Mouse (Mus musculus) heart, embryonic 12.5 days (tissue): Measurements from ENCODE around the gene 1700037H04Rik. TPM values are rescaled to one million over a fixed set of nuclear protein-coding genes. Genes with fewer than 3 reads are reported as not detected.

ENCODE experiments used
- ATAC-seq: fragments of 200-750 bp; cut with Nextera tagmentation; 2 replicates; pipeline ENCODE4 v1.8.0; 2017; ENCODE audit warnings: moderate TSS enrichment, moderate library complexity; ENCODE audit not compliant: insufficient number of reproducible peaks, low FRiP score
- H3K27ac ChIP-seq: fragments of 300-500 bp; sonication (generic); 2 replicates; pipeline ENCODE4 v1.5.1; 2016; ENCODE audit warnings: mild to moderate bottlenecking, moderate library complexity; ENCODE audit not compliant: poor library complexity, severe bottlenecking
- H3K27me3 ChIP-seq: fragments of 300-500 bp; sonication (generic); replicated peaks from 2 replicates; pipeline ENCODE4 v1.6.1; 2016; ENCODE audit warnings: mild to moderate bottlenecking, moderate library complexity
- H3K36me3 ChIP-seq: fragments of 300-500 bp; sonication (generic); 2 replicates; pipeline ENCODE4 v1.6.1; 2016; ENCODE audit warnings: mild to moderate bottlenecking, moderate library complexity
- H3K4me1 ChIP-seq: fragments of 300-500 bp; sonication (generic); replicated peaks from 2 replicates; pipeline ENCODE4 v1.6.1; 2016; ENCODE audit warnings: mild to moderate bottlenecking
- H3K4me2 ChIP-seq: fragments of 300-500 bp; sonication (generic); 2 replicates; pipeline ENCODE4 v1.6.1; 2016; ENCODE audit warnings: mild to moderate bottlenecking, moderate library complexity
- H3K4me3 ChIP-seq: fragments of 300-500 bp; sonication (generic); 2 replicates; pipeline ENCODE4 v1.5.1; 2016; ENCODE audit warnings: mild to moderate bottlenecking
- H3K9ac ChIP-seq: fragments of 300-500 bp; sonication (generic); 2 replicates; pipeline ENCODE4 v1.6.1; 2016; ENCODE audit warnings: mild to moderate bottlenecking, moderate library complexity
- H3K9me3 ChIP-seq: fragments of 300-500 bp; sonication (generic); replicated peaks from 2 replicates; pipeline ENCODE4 v1.6.1; 2016; ENCODE audit warnings: mild to moderate bottlenecking, moderate library complexity
- WGBS: fragments of 180-500 bp; shearing (Covaris S2); methylation state at CpG from one replicate; pipeline ENCODE4 v1.1.7; 2016; 5-methylcytosine and 5-hydroxymethylcytosine counted together
- polyA plus RNA-seq: library from polyadenylated mRNA; unstranded; fragments of >200 nt; fragmentation: Nextera tagmentation; extraction: Ambion mirVana; gene quantifications from 2 replicates; pipeline ENCODE4 v1.2.1, GENCODE M21; 2016

The 1700037H04Rik gene
- polyA plus RNA-seq, 1 experiment from 2014 or later, result 69.2 TPM

DNA sequence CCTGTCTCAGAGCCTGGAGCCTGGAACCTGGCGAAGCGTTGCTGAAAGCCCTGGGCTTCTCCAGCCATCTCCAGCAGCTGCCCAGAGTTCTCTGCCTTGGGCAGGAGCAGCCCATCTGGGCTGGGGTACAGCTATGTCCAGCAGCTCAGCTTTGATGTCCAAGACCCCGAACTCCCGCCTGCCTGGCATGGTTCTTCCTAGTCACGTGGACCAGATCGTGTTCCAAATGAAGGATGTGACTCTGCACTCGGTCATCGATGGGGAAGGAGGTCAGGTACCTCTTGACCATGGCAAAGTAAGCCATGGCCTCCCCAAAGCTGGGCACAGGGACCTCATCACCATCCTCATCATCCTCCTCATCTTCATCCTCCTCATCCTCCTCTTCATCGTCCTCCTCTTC is 18.1 kb upstream of the 1700037H04Rik start:
- H3K27ac ChIP-seq, result no peak overlapping the region
- H3K27me3 ChIP-seq, result peaks cover 11% of the 10 kb centered on the region
- H3K9ac ChIP-seq, result peak overlapping the region; percentile 57
- peaks cover 22% of the 10 kb centered on the region for H3K36me3 ChIP-seq
- H3K9me3 ChIP-seq, result no peaks in the 10 kb centered on the region
- peak overlapping the region; percentile 95 for H3K4me2 ChIP-seq
- 90% methylated on average over 9 of the region's 9 CpGs for WGBS
- H3K4me1 ChIP-seq, result peaks cover 42% of the 10 kb centered on the region
- H3K4me3 ChIP-seq, result 0 out of 2 replicates have a peak overlapping the region, but pooled peaks have one; percentile 6
- no peak for ATAC-seq

DNA sequence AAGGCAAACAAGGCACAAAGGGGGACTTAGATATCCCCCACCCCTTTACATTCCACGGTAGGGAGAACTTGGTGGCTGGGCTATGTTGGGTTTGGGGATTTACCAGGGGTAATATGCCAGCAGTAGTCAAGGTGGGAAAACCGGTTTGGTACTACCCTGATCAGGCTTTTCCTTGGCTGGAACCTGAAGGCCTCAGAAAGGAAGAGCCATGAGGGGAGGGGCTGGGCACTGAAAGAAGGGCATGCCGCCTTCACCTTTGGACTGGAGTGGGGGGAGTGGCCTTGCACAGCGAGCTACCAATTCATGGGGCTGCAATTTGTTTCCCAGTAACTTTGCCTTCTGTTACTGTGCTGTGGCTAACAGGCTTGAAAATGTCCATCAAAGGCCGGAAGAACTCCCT is 16.6 kb upstream of the 1700037H04Rik start:
- WGBS, result 64% methylated on average over 5 of the region's 5 CpGs
- Histone ChIP-seq H3K27me3 (peaks cover 25% of the 10 kb centered on the region), H3K4me1 (peaks cover 48% of the 10 kb centered on the region), H3K27ac (no peak overlapping the region), H3K9me3 (no peaks in the 10 kb centered on the region), H3K4me2 (no peak overlapping the region), H3K9ac (no peak overlapping the region), H3K4me3 (no peak overlapping the region), H3K36me3 (peaks cover 22% of the 10 kb centered on the region)
- ATAC-seq, result no peak

DNA sequence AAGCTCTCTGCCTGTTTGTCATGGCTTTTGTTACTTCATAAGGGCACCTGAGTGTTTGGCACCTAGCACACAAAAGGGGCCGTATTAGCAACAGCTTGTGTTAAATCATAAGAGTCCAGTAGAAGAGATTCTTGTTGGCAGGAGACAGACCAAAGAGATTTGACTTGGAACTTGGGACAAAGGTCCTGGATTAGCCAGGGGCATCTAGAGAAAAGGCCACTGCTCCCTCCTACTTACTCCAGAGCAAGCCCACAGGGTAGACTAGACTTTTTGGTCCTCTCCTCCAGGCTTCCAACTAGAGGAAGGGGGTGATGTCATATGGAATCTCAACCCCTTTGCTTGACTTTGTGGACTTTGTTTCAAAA is 16.0 kb upstream of the 1700037H04Rik start:
- Histone ChIP-seq H3K4me2 (no peak overlapping the region), H3K4me1 (peaks cover 53% of the 10 kb centered on the region), H3K4me3 (no peak overlapping the region), H3K36me3 (peaks cover 22% of the 10 kb centered on the region), H3K9ac (no peak overlapping the region), H3K27me3 (peaks cover 30% of the 10 kb centered on the region), H3K27ac (no peak overlapping the region), H3K9me3 (no peaks in the 10 kb centered on the region)
- 96% methylated on average over 1 of the region's 1 CpGs for WGBS
- ATAC-seq, result no peak

DNA sequence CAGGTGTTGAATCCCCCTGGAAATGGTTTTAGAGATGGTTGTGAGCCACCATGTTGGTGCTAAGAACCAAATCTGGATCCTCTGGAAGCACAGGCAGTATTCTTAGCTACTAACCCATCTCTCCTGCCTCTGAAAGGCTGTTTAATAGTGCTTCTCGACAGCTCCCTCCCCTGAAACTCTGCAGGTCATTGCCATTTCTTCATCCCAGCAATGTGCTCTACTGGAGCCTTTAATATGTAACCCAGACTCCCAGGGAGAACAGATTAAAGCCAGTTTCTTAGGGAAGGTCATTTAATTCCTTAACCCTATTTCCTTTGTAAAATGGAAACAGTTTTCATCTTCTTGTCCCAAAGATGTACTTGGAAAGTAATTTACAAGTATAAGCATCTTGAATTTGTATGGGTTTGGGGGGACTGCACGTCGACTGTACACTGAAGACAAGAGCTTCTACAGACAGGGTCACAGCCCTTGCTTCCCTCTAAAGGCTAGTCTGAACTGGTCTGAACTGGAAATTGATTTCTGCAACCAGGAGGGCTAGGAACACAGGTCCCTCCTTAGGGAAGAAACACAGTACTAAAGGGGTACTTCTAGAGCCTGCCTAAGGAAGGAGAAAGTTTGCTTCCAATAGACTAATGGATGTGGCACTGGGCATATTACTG is 15.5 kb upstream of the 1700037H04Rik start:
- Histone ChIP-seq H3K4me3 (no peak overlapping the region), H3K36me3 (peaks cover 22% of the 10 kb centered on the region), H3K9ac (no peak overlapping the region), H3K27me3 (peaks cover 35% of the 10 kb centered on the region), H3K27ac (no peak overlapping the region), H3K4me2 (no peak overlapping the region; the same call in 1 of the 2 replicates), H3K4me1 (peaks cover 56% of the 10 kb centered on the region), H3K9me3 (no peaks in the 10 kb centered on the region)
- 73% methylated on average over 3 of the region's 3 CpGs for WGBS
- no peak for ATAC-seq

DNA sequence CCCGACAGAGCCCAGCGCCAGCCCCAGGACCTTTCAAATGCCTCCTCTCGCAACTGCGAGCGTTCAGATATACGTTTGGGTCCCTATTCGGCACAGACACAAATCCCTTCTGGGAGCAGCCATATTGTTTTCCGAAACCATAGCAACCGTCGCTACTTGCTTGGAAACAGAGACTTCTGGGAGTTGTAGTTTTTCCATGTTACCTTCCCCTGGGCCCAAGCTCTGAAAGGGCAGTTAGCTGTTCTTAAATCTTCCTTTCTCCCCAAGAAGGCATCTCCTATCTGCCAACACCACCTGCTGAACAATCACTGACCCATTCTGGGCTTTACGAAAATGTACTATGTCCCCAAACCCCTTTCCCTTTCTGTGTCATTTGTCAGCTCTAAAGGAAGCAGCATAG is 14.8 kb upstream of the 1700037H04Rik start:
- peak; percentile 52; the same call in 1 of the 2 replicates for ATAC-seq

DNA sequence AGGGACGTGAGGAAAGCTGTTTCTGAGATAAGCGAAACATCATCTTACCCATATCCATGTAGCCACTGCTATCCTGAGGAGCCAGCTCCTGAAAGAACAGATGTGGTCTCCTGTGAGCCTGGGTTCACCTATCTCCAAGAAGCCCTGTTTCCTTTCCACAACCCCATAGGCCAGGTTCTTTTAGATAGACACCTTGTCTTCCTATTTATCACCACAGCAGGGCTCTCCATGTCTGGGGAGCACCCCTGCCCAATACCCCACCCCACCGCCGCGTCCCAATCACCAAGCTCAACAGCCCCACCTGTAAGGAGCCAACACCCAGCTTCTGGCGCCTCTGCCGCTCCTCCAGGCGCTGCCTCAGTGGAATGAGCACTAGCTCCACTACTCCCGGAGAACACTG is 12.4 kb upstream of the 1700037H04Rik start:
- H3K4me2 ChIP-seq, result no peak overlapping the region
- no peak for ATAC-seq
- no peaks in the 10 kb centered on the region for H3K9me3 ChIP-seq
- H3K4me3 ChIP-seq, result no peak overlapping the region
- peaks cover 16% of the 10 kb centered on the region; the same call in 1 of the 2 replicates for H3K36me3 ChIP-seq
- WGBS, result 31% methylated on average over 9 of the region's 9 CpGs
- peaks cover 48% of the 10 kb centered on the region for H3K27me3 ChIP-seq
- no peak overlapping the region for H3K9ac ChIP-seq
- no peak overlapping the region for H3K27ac ChIP-seq
- peaks cover 33% of the 10 kb centered on the region for H3K4me1 ChIP-seq

More for the DNA sequence above, 14.8 kb upstream of the 1700037H04Rik start:
- H3K9me3 ChIP-seq, result no peaks in the 10 kb centered on the region
- WGBS, result 4% methylated on average over 11 of the region's 11 CpGs
- H3K9ac ChIP-seq, result 0 out of 2 replicates have a peak overlapping the region, but pooled peaks have one; percentile 39
- H3K4me2 ChIP-seq, result peak overlapping the region; percentile 96
- peaks cover 22% of the 10 kb centered on the region for H3K36me3 ChIP-seq
- peaks cover 42% of the 10 kb centered on the region for H3K27me3 ChIP-seq
- no peak overlapping the region for H3K27ac ChIP-seq
- H3K4me1 ChIP-seq, result peaks cover 56% of the 10 kb centered on the region
- H3K4me3 ChIP-seq, result peak overlapping the region; percentile 49

DNA sequence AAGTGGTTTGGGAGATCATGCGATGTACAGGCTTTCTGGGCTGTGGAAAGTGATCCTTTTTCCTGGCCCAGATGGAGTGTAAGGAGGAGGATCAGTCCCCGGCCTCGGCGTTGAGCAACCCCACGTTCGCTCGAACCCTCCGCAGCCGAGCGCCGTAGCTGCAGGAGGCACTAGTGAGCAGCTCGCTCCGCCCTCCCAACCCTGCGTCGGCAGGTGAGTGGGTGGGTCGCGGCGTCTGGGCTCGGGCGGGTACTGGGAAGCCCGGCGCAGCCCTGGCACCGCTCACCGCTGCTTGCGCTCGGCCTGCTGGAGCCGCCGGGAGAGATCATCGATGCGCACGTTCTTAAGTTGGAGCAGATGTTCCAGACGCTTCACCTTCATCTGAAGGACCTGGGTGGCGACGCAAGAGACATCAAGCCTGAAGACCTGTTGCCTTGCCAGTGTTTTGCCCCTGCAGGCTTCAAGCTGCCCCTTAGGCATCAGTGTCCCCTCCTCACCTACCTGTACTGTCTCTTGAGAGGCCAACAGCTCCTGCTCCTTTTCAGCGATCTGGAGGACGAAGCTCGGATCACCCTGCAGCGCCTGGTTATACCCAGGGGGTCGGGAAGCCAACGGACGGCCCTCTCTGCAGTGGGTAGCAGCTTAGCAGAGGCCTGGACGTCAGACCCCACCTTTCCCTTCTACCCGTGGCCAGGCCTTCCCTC is 11.7 kb upstream of the 1700037H04Rik start:
- peaks cover 48% of the 10 kb centered on the region for H3K27me3 ChIP-seq
- ATAC-seq, result no peak
- peak overlapping the region; percentile 42 for H3K4me3 ChIP-seq
- H3K9me3 ChIP-seq, result no peaks in the 10 kb centered on the region
- 0 out of 2 replicates have a peak, but pooled peaks cover 8% of the 10 kb centered on the region for H3K36me3 ChIP-seq
- 4% methylated on average over 43 of the region's 43 CpGs for WGBS
- H3K4me2 ChIP-seq, result peak overlapping the region; percentile 68
- H3K9ac ChIP-seq, result peak overlapping the region; percentile 61
- no peak overlapping the region for H3K27ac ChIP-seq
- H3K4me1 ChIP-seq, result peaks cover 26% of the 10 kb centered on the region

DNA sequence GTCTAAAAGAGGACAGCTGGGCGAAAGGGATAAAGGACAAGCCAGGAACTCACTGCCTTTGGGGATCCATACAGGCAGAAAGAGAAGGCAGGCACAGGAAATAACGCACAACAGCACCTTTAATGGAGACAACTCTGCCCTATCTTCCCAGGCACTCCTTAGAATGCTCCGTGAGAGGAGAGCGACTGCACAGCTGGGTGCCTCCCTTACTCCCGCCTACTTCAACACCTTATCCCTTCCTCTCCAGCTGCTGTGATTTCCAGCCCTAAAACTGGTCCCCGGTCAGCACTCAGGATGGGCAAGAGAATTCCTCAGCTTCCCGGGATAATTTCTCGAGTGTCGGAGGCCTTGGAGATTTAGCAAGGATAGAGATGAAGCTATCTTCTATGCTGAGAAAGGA is 11.1 kb upstream of the 1700037H04Rik start:
- peak overlapping the region; percentile 68 for H3K4me2 ChIP-seq
- 0 out of 2 replicates have a peak, but pooled peaks cover 4% of the 10 kb centered on the region for H3K36me3 ChIP-seq
- no peak for ATAC-seq
- H3K27me3 ChIP-seq, result peaks cover 48% of the 10 kb centered on the region
- H3K4me3 ChIP-seq, result peak overlapping the region; percentile 42
- peaks cover 23% of the 10 kb centered on the region for H3K4me1 ChIP-seq
- H3K27ac ChIP-seq, result no peak overlapping the region
- H3K9me3 ChIP-seq, result no peaks in the 10 kb centered on the region
- WGBS, result 13% methylated on average over 9 of the region's 9 CpGs
- no peak overlapping the region for H3K9ac ChIP-seq

DNA sequence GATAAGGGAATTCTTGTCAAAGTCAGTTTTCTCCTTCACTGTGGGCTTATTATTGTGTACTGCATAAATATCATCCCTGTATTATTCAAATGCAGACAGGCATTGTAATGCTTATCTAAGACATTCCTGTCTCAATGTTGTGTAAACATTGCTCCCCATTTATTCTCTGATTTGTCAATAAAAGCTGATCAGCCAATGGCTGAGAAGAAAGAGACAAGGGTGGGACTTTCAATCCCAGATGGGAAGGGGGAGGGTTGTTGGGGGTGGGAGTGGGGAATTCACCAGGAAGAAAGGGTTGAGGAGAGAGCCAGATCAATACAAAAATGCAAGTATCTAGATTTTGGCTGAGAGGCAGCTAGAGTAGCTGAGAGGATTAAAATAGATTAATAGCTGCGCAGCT is 9.0 kb upstream of the 1700037H04Rik start:
- WGBS, result 84% methylated on average over 1 of the region's 1 CpGs
- Histone ChIP-seq H3K9me3 (peaks cover 6% of the 10 kb centered on the region; the same call in 1 of the 2 replicates), H3K4me2 (no peak overlapping the region), H3K4me3 (no peak overlapping the region), H3K9ac (no peak overlapping the region), H3K4me1 (peaks cover 14% of the 10 kb centered on the region), H3K36me3 (no peaks in the 10 kb centered on the region), H3K27me3 (peaks cover 47% of the 10 kb centered on the region), H3K27ac (no peak overlapping the region)
- ATAC-seq, result no peak

DNA sequence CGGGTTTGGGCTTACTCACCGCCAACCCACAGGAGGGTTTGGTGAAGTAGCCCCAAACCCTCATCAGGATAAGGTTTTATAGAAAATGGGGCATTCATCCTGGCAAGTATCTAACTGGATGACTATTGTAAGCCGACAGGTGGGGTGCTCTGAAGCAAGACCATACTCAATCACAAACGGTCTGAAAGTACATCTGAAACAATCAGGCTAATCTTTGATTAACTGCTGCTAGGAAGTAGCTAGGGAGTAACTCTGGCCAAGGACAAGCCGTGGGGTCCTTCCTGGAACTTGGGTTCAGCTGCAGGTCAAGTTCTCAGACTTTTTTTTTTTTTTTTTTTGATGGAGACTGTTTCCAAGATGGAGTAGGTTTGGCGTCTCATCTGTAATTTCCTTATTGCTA is 8.1 kb upstream of the 1700037H04Rik start:
- peaks cover 14% of the 10 kb centered on the region for H3K4me1 ChIP-seq
- no peak for ATAC-seq
- H3K27me3 ChIP-seq, result peaks cover 38% of the 10 kb centered on the region
- H3K27ac ChIP-seq, result no peak overlapping the region
- H3K4me2 ChIP-seq, result no peak overlapping the region
- no peak overlapping the region for H3K4me3 ChIP-seq
- H3K9ac ChIP-seq, result no peak overlapping the region
- H3K9me3 ChIP-seq, result peaks cover 6% of the 10 kb centered on the region; the same call in 1 of the 2 replicates
- no peaks in the 10 kb centered on the region for H3K36me3 ChIP-seq
- WGBS, result 73% methylated on average over 6 of the region's 6 CpGs

DNA sequence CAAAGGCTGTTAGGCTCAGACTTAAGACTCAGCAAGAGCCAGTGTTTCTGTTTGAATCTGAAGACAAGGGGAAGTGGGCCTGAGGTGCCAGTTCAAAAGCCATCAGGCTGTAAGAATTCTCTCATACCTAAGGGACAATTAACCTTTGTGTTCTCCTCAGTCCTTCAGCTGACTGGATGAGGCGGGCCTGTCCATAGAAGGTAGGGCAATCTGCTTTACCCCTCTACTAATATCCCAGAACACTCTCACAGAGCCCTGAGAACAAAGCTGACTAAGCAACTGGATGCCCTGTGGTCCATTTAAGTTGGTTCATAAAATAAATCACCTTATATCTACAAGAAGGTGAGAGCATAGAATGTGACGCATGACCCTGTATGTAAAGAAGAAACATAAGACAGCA is 6.3 kb upstream of the 1700037H04Rik start:
- Histone ChIP-seq H3K9ac (no peak overlapping the region), H3K36me3 (no peaks in the 10 kb centered on the region), H3K4me3 (no peak overlapping the region), H3K4me1 (peaks cover 5% of the 10 kb centered on the region; the same call in 1 of the 2 replicates), H3K9me3 (peaks cover 6% of the 10 kb centered on the region; the same call in 1 of the 2 replicates), H3K27ac (no peak overlapping the region), H3K27me3 (peaks cover 20% of the 10 kb centered on the region), H3K4me2 (no peak overlapping the region)
- no peak for ATAC-seq
- WGBS, result 85% methylated on average over 2 of the region's 2 CpGs
